Mouse (Mus musculus) heart, adult 2 months (tissue): Measurements from ENCODE around the gene Uqcr10.

Experiments
- CTCF ChIP-seq: fragments of 200-600 bp; IDR thresholded peaks from 2 replicates; pipeline ENCODE4 v1.8.1; 2022; ENCODE audit warnings: antibody characterized with exemption, mild to moderate bottlenecking, moderate library complexity
- EP300 ChIP-seq: fragments of 200-500 bp; IDR thresholded peaks from 2 replicates; pipeline ENCODE4 v1.6.1; 2011; ENCODE audit warnings: low read depth, low read length, control low read depth; ENCODE audit not compliant: insufficient read depth
- POLR2A ChIP-seq: fragments of 200-500 bp; IDR thresholded peaks from 2 replicates; pipeline ENCODE4 v1.6.1; 2011; ENCODE audit warnings: mild to moderate bottlenecking, low read depth, low read length, control low read depth; ENCODE audit not compliant: insufficient read depth

DNA sequence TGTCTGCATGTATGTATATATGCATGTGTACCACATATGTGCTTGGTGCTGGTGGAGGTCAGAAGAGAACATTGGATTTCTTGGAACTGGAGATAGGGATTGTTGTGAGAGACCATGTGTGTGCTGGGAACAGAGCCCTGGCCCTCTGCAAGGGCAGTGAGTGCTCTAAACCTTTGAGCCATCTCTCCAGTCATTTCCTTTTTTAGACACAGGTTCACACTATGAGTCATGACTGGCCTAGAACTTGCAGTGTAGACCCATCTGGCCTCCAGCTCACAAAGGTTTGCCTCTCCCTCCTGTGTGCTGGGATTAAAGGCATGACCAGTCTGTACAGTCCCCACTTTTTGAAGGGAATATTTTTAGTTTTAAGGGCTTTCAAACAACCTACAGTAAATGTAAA is 8.7 kb upstream of the Uqcr10 start:
- TF ChIP-seq EP300 (no peak), CTCF (no peak), POLR2A (no peak)
